Mouse (Mus musculus): Measurements from ENCODE around the gene Ptprh. TPM values are rescaled to one million over a fixed set of nuclear protein-coding genes. Genes with fewer than 3 reads are reported as not detected.
A peak's percentile ranks its signal among the peaks of the same experiment; 100 is the strongest.
"Not testable (repeated sequence)": the region's sequence is repeated elsewhere in the genome, so short reads cannot be mapped to it uniquely, and the experiment has no call there.

Gene Ptprh
- total RNA-seq, 4 experiments from 2014 or later = not detected

DNA sequence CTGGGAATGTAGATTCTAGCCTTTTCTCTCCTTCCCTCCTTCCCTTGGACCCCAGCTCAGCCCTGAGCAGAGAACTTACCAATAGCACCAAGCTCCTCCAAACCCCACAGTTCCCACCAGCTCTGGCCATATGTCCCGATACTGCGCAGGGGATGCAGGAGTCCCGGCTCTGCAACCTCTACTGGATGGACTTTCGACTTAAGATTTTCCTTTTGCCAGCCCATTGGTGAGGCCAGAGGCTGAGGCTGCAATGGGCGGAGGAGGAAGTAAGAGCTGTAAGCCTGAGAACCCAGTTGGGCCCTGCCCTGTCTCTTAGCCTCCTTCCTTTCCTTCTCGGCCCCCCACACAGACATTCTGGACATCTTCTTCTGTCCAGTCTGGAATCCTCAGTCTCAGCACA, 872 bp downstream of the Ptprh start:
- no peak for DNase-seq (ENCODE audit: low spot score)

DNA sequence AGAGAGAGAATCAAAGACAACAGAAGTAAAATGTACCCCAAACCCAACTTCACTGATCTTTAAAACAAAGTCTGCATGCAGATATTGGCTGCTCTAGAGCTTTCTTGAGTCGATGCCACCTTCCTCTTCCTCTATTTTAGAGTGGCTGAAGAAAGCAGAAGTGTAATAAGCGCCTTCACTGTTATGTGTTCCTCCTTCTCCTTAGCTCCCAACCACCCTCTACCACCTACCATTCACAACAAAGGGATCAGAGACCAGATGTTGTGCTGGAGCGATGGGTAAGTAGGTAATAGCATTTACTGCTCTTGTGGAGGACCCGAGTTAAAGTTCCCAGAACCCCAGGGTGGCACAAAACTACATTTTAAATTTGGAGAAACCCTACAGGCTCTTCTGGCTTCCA, 6.8 kb downstream of the Ptprh start:
- DNase-seq (ENCODE audit: low spot score) = not testable (repeated sequence)

DNA sequence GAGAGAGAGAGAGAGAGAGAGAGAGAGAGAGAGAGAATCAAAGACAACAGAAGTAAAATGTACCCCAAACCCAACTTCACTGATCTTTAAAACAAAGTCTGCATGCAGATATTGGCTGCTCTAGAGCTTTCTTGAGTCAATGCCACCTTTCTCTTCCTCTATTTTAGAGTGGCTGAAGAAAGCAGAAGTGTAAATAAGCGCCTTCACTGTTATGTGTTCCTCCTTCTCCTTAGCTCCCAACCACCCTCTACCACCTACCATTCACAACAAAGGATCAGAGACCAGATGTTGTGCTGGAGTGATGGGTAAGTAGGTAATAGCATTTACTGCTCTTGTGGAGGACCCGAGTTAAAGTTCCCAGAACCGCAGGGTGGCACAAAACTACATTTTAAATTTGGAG, 22.4 kb downstream of the Ptprh start:
- not testable (repeated sequence) for DNase-seq (ENCODE audit: low spot score)

DNA sequence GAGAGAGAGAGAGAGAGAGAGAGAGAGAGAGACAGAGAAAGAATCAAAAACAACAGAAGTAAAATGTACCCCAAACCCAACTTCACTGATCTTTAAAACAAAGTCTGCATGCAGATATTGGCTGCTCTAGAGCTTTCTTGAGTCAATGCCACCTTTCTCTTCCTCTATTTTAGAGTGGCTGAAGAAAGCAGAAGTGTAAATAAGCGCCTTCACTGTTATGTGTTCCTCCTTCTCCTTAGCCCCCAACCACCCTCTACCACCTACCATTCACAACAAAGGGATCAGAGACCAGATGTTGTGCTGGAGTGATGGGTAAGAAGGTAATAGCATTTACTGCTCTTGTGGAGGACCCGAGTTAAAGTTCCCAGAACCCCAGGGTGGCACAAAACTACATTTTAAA, 31.5 kb downstream of the Ptprh start:
- DNase-seq (ENCODE audit: low spot score) = not testable (repeated sequence)

DNA sequence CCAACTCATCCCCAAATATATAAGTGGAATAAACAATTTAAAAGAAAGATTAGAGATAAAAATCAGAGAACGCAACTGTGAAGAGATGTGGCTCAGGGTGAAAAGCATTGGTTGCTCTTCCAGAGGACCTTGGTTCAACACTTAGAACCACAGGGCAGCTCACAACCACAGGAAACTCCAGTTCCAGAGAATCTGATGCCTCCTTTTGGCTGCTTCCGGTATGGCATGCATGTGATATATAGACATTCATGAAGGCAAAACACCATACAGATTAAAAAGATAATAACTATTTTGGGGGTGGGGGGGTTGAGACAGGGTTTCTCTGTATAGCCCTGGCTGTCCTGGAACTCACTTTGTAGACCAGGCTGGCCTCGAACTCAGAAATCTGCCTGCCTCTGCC, 41.2 kb downstream of the Ptprh start:
- DNase-seq (ENCODE audit: low spot score) = no peak

DNA sequence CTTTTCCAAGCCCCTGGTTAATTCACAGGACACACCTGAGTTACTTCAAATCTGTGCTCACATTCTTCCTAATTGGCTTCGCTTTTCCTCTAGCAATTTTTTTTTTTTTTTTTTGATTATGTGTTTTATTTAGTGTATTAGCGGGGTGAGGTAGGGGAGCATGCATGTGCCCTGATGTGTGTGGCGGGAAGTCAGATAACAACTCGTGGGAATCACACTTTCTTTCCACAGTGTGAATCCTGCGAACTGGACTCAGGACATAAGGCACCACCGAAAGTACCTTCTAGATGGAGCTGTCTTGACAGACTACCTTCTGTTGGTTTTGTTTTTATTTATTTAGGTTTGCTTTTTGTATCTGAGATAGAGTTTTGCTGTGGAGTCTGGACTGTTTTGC, 46.7 kb downstream of the Ptprh start:
- DNase-seq (ENCODE audit: low spot score) = no peak

DNA sequence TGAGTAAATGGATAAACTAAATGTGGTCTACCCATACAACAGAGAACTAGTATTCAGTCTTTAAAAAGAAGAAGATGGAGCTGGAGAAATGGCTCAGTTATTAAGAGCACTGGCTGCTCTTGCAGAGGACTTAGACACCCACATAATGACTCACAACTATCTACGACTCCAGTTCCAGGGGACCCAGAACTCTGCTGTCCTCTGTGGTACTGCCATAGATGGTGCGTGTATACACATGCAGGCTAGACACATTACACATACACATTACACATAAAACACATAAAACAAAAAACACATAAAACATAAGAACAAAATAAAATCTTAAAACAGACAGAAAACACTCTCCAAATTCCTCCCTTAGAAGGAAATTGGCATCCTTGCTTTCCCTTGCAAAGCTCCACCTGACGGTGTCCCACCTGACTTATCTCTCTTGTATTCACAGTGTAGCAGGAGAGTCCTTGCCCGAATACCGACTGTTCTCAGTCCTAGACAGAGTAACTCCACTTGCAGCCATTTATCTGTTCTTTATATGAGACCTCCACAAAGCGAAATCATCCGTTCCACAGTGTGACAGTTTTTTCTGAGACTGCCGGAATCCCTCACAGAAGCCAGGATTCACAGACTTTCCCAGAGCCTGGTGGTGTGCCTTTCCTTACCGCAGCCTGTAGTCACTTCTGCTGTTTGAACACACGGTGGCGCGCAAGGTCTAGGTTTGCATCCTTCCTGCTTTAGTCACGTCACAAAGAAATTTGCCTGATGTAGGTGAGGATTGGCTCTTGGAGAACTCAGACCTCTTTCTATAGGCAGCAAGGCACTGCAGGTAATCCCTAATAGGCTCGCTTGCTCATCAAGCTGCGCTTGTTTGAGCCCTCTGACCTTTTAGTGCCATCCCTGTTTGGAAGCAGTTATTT, 47.3 kb downstream of the Ptprh start:
- DNase-seq (ENCODE audit: low spot score) = peak; percentile 61

DNA sequence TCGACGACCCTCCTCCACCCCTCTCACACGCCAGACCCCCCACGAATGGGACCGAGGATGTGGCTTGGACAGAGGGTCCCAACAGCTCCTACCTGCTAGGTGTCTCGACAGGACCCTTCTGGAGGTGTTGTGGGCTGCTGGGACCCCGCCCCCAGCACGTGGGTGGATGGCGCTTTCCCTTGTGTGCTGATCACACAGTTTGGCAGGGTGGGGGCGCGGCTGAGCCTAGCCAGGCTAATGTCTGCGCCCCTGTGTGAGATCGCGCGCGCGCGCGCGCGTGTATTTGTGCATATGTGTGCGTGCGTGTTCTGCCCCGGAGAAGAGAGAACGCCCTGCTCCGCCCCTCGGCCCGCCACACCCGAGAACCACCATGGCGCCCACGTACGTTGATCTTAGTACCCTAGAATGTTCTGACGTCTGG, 56.6 kb downstream of the Ptprh start, which contains the start of gene Syt5:
TSS of gene Syt5 (minus strand) at position 321 of the 421 bp plus-strand sequence.
- DNase-seq (ENCODE audit: low spot score) = no peak

DNA sequence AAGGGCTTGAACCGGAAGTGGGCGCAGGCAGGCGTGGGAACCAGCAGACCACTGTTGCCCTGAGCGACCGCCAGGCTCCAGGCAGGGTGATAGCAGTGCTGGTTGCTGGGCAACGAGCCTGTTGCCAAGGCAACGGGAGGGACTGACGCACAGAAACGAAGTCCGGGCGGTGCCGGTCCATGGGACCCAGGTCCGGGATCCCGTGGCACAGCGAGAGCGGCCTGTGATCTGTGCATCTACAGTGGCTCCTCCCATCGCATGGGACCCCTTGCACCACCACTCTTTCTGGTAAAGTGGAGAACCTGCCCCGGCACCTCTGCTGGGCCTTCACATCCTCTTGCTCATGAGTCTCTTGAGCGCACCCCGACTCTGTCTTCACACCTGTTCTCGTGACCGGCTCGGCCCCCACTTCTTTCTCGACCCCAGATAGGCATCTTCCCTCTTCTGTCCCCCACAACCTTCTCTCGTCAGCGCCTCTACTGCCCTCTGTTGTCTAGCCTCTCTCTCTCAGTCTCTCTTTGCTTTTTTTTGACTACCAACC, 57.2 kb downstream of the Ptprh start:
- peak; percentile 17 for DNase-seq (ENCODE audit: low spot score)

DNA sequence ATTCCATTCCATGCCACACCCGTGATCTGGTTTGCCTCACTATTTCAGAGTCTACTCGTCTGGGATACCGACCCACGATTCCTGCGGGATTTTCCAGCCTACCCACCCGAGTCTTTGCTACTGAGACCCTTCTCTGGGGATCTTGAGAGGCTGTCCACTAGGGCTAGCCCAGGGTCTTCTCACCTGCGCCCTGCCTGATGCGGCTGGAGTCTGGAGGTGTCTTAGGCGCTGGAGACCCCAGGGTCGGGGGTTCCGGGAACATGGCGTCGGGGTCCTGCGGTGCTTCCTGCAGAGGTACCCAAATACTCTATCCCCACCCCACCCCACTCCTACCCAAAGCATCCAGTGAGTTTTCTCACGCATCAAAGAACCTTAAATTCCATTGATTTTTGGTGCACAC, 57.8 kb downstream of the Ptprh start:
- no peak for DNase-seq (ENCODE audit: low spot score)

DNA sequence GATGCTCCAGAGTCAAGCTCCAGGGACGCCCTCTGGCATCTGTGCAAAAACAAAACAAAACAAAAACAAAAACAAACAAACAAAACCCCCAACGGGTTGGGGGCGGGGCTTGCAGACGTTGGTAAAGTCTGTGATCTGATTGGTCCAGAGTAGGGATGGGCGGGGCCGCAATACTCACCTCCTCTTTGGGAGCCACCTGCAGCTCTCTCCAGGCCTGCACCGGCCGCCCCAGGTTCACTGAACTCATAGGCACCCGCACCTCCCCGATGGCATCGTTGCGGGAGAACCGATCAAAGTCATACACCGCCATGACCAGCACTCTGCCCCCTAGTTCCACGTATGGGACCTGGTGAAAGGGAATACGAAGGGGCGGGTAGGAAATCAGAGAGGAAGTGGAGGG, 61.8 kb downstream of the Ptprh start:
- DNase-seq (ENCODE audit: low spot score) = no peak

DNA sequence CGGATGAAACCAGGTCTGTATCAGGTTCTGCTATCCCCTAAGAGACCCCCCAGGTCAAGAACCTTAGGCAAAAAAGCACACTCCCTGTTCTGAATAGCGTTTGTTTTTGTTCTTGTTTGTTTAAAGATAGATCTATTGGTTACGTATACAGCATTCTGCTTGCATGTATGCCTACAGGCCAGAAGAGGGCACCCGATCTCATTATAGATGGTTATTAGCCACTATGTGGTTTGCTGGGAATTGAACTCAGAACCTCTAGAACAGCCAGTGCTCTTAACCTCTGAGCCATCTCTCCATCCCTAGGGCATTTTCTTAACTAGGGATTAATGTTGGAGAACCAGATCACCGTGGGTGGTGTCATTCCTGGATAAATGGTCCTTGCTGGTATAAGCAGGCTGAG, 62.5 kb downstream of the Ptprh start:
- no peak for DNase-seq (ENCODE audit: low spot score)

DNA sequence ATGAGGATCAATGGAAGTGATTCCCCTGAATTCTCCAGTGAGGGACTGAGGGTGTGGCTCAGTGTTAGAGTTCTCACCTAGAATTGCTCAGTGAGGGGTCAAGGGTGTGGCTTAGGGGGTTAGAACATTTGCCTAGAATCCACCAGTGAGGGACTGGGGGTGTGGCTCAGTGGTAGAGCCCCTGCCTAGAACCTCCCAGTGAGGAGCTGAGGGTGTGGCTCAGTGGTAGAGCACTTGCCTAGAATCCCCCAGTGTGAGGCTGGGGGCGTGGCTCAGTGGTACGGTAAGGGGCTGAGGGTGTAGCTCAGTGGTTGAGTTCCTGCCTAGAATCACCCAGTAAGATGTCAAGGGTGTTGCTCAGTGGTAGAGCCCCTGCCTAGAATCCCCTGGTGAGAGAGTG, 64.8 kb downstream of the Ptprh start:
- DNase-seq (ENCODE audit: low spot score) = no peak

DNA sequence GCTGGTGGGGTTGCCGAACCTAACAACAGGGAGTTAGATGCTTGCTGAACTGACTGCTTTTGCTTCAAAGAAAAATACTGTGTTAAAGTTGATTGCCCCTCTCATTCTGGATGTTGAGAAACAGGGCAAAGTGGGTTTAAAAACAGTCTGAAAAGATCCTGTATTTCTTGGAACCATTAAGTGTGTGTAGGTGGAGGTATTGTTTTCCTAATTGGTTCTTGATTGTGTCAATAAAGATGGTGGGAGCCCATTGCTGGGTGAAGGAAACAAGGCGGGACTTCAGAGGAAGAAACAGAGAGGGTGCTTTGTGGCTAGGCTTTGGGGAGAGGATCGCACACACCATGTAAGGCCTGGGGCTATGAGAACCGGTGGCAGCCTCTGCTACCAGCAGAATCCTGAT, 66.7 kb downstream of the Ptprh start:
- DNase-seq (ENCODE audit: low spot score) = no peak

DNA sequence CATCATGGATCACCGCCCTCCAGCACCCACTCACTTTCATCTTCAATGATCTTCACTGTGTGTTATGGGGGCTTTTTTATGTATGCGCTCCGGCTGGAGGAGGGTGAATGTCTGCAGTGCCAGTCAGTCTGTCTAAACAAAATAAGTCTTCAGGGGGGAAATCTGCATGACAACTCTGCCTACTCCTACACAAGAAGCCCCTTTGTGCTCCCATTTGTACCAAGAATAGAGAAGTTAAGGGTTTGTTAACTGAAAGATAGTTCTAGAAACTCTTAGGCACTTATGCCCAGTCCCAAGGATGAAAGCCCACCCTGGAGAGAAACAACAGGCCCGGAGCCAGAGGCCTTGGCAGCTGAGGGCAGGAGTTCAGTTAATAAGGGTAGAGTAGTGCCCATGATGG, 67.5 kb downstream of the Ptprh start:
- DNase-seq (ENCODE audit: low spot score) = no peak

DNA sequence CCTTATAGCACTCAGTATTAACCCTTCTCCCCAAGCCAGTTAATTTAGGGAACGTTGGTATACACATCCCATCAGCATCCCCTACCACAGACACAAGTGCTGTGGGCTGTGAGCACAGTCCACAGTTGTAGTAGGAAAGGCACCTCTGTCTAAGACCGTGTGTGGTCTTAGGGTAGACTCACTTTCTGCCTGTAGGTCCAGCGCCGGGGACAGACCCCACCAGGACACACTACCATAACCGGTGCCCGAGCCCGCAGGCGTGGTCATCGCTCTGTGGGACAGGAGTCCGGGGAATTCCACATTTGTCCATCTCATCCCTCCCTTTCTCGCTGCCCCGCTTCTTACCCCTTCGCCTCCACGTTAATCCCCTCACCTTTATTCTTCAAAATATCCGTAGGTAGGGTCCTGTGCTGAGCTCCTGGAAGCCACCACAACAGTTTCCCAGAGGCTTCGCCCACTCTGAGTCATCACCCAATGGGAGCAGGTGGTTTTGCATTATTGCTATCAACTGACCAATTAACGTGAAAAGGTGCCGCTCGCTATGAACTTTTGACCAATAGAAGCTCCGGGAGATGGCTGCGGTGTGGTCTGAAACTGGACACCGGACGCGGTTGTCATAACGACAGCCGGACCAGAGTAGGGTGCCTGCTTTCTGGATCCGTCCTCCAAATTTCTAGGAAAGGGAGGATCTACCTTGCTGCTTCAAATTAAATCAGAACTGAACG, 71.7 kb downstream of the Ptprh start, which contains the start of gene Dnaaf3:
TSS of gene Dnaaf3 (minus strand) at position 449 of the 725 bp plus-strand sequence.
- peak; percentile 67 for DNase-seq (ENCODE audit: low spot score)

DNA sequence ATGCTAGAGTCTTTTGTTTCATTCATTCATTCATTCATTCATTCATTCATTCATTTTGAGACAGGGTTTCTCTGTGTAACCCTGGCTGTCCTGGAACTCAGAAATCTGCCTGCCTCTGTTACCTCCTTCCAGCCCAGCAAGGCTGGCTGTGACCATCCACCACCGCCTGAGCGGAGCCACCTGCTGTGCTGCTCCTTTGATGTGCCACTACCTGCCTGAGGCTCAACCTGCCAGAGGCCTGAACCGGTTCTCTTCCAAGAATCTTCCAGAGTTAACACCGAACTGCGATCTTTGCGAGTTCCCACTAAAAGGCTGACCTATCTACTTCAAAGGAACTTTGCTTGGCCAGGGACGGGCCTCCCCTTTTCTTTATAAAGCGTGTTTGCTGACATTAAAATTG, 73.7 kb downstream of the Ptprh start:
- DNase-seq (ENCODE audit: low spot score) = not testable (repeated sequence)

DNA sequence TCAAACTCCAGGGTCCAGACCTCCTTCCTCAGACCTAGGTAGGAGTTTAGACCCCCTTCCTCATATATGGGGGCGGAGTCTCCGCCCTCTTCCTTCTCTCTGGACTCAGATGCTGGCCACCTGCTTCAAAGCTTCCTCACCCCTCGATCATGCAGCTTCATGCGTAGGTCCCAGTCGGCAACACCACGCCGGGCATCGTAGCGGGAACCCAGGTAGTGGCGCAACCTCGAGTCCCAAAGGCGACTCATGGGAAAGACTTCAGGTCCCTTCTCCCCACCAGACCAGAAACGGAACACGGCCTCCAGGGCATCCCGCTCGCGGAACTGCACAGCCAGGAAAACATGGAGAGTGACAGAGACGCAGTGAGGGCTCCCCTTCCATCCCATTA, 76.5 kb downstream of the Ptprh start:
- DNase-seq (ENCODE audit: low spot score) = no peak

DNA sequence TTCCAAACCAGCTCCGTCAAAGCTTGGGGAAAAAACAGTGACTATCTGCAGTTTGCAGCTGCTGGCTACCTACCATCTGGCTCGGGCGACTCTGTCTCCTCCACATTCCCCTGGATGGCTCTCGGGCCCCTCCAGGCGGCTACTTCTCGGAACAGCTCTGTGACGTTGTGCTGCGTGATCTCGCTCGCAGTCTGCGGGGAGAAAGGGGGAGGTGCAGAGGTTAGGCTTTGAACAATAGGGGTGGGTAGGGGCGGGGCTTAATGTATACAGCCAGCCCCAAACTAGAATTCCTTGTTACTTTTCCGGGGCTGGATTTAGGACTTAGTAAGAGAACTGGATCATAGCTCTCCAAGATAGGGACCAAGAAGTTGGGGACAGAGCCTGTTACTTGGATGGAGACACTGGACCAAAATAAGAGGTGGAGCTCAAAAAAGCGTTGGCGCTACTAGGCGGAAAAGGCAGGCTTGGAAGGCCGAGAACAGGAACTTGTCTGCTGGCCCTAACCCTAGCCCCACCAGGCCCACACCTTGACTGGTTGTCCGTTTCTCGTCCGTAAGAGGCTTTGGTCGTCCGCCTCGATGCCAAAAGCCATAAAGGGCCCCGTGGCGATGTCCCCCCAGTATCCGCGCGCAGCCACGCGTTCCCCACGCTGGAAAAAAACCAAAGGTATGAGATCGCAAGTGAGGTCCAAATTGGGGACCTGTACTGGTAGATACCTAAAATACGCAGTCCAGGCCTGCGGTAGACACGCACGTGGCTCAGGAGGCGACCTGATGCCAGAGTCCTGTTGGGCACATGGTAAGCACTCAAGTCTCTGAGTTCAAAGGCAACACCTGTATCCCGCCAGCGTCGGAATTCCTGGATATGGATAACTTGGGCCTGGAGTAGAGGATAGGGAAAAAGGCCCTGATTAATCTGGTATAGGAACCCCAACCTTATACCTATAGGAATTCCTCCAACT, 77.2 kb downstream of the Ptprh start:
- DNase-seq (ENCODE audit: low spot score) = peak; percentile 76

DNA sequence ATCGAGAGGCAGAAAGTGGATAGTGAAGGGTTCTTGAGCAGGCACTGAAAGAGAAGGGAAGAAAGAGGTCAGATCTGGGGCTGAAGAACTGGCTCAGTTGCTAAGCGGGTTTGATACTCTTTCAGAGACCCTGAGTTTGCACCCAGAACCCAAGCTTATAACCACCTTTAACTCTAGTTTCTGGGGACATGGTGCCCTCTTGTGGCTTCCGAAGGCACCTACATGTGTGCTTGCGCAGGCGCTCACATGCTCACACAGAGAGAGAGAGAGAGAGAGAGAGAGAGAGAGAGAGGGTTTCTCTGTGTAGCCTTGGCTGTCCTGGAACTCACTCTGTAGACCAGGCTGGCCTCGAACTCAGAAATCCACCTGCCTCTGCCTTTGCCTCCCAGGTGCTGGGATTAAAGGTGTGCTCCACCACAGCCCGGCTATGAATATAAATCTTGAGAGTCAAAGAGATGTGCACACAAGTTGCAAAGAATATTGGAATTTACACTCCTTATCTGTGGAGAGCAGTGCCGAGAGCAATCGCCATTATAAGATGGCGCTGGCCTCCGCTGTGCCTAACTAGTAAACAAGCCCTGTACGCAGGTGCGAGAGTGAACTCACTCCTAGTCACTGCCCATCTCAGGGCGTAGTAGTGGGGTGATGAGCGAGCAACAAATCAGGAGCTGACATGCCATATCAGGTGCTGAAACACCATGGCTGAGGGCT, 79.5 kb downstream of the Ptprh start, which contains the start of gene Tnni3:
TSS of gene Tnni3 (minus strand) at position 18 of the 711 bp plus-strand sequence.
- DNase-seq (ENCODE audit: low spot score) = not testable (repeated sequence)
